In genomic region chr7:98392466-98393201, GRCm38 (mm10) we compare ENCODE assay signal across 25 mouse cellular contexts. TPM values are rescaled to one million over a fixed set of nuclear protein-coding genes. Genes with fewer than 3 reads are reported as not detected.
DNase-seq lines count a peak whose midpoint lies in the region; ATAC-seq and TF ChIP-seq lines count a peak whose summit lies in the region.
"Had no signal": no experiment of that assay in that cellular context is flagged by ENCODE, and none has a peak within 500 bp of the region (broad histone marks: within the 10 kb centered on the region; RNA-seq: fewer than 3 reads in every experiment).

No protein-coding gene starts in this region.

- no peaks in the 10 kb centered on the region for H3K27me3 ChIP-seq in spleen, adult 2 months (ENCODE audit: control insufficient read depth, insufficient read depth, low read length)
- H3K27me3 ChIP-seq: heart, embryonic 12.5 days; neural tube, embryonic 15.5 days had no signal

- intact Hi-C loops in left cerebral cortex, postnatal 36 days (cut with DNase I): no loop called here
- intact Hi-C loops in heart, postnatal 36 days (cut with DNase I): no loop called here

- 0 out of 2 replicates have a peak overlapping the region, but pooled peaks have one; percentile 49 for H3K27ac ChIP-seq in spleen, adult 2 months (ENCODE audit: insufficient read depth, low read length)
- peak overlapping the region; percentile 15; the same call in 1 of the 2 replicates for H3K27ac ChIP-seq in brown adipose tissue, adult 24 weeks (replicated peaks; ENCODE audit: low read depth, low read length)
- H3K27ac ChIP-seq: embryonic facial prominence, embryonic 10.5 days; kidney, postnatal 0 days; neural tube, embryonic 15.5 days; stomach, postnatal 0 days had no signal

- no peak overlapping the region for H3K4me3 ChIP-seq in spleen, adult 2 months (ENCODE audit: extremely low read depth, insufficient read depth, insufficient read length)
- no peak overlapping the region for H3K4me3 ChIP-seq in brown adipose tissue, adult 24 weeks (ENCODE audit: insufficient read depth, low read depth, low read length)
- H3K4me3 ChIP-seq: embryonic facial prominence, embryonic 10.5 days; heart, embryonic 12.5 days; neural tube, embryonic 15.5 days had no signal

- TF ChIP-seq CTCF in spleen, adult 2 months (IDR thresholded peaks at IDR 0.05; ENCODE audit: extremely low read depth, insufficient read depth, insufficient read length, insufficient replicate concordance): no peak

- DNase-seq in kidney, postnatal 25 days: peak; percentile 33 to 59
- DNase-seq in kidney, postnatal 14 days: no peak
- DNase-seq in spleen, adult 2 months (ENCODE audit: low read depth in 1 of 2, low spot score in 2 of 2): no peak
- no peak for DNase-seq in spleen, postnatal 10 days (ENCODE audit: low spot score in 2 of 2)
- no peak for DNase-seq in left cerebral cortex, postnatal 36 days (ENCODE audit: low spot score in 2 of 2)
- DNase-seq in heart, postnatal 36 days: no peak
- DNase-seq: B cell, adult 2 months; cerebellum, postnatal 36 days; forebrain, postnatal 0 days; gastrocnemius, postnatal 14 days; layer of hippocampus, postnatal 36 days; left cerebral cortex, postnatal 4 days; spleen, adult 18-20 months; thymus, postnatal 36 days had no signal

- no peaks in the 10 kb centered on the region for H3K36me3 ChIP-seq in spleen, adult 2 months (ENCODE audit: control insufficient read depth, insufficient read depth, low read length)
- H3K36me3 ChIP-seq: embryonic facial prominence, embryonic 10.5 days; heart, embryonic 12.5 days; neural tube, embryonic 15.5 days had no signal

- no peaks in the 10 kb centered on the region for H3K4me1 ChIP-seq in spleen, adult 2 months (ENCODE audit: control insufficient read depth, insufficient read depth, insufficient read length)
- peaks cover 7% of the 10 kb centered on the region; the same call in 1 of the 2 replicates for H3K4me1 ChIP-seq in brown adipose tissue, adult 24 weeks (ENCODE audit: control insufficient read depth, insufficient read depth, insufficient read length, low read length)

- WGBS in spleen, adult 2 months: 85% methylated on average over 8 of the region's 8 CpGs

- no peak for TF ChIP-seq POLR2A in spleen, adult 2 months (IDR thresholded peaks at IDR 0.05; ENCODE audit: low read depth, low read length)

- ATAC-seq in megakaryocyte progenitor cell, adult 5-6 weeks (replicated peaks; ENCODE audit: poor library complexity): no peak
- ATAC-seq: forebrain, postnatal 0 days had no signal

RNA-seq across cellular contexts. Expression of gene Tsku, which starts 31.5 kb away (rescaled TPM):
- polyA plus RNA-seq in spleen, adult 2 months (2012; rRNA removed): 9.4 and 12.0 TPM in 2 replicates
- polyA plus RNA-seq in brown adipose tissue, adult 24 weeks (2012; ENCODE audit: insufficient read depth, insufficient read length, missing spikeins): 25.7 and 31.5 TPM in 2 replicates
- total RNA-seq in left cerebral cortex, postnatal 36 days (2021): 1 to 10 TPM; 3.1 to 3.4 TPM
- total RNA-seq in heart, postnatal 36 days (2021): 1 to 10 TPM; 2.8 to 3.2 TPM
- 0.12 TPM in 1 of 2 replicates, not detected in the other for total RNA-seq in megakaryocyte progenitor cell, adult 5-6 weeks (2015)
- not detected in 2 replicates for total RNA-seq in megakaryocyte progenitor cell, adult 5-6 weeks (2017)
- total RNA-seq: hematopoietic stem cell, adult 5-6 weeks; megakaryocyte-erythroid progenitor cell, adult 5-6 weeks; monocyte, adult 5-6 weeks had no signal

RNA-seq across cellular contexts. Expression of gene Gucy2d, which starts 47.6 kb away (rescaled TPM):
- polyA plus RNA-seq in spleen, adult 2 months (2012; rRNA removed): not detected in 2 replicates
- polyA plus RNA-seq in brown adipose tissue, adult 24 weeks (2012; ENCODE audit: insufficient read depth, insufficient read length, missing spikeins): not detected in 2 replicates
- total RNA-seq in left cerebral cortex, postnatal 36 days (2021): under 1 TPM in 1 of 2 experiments, not detected in 1; 0.11 TPM
- under 1 TPM in 1 of 2 experiments, not detected in 1; 0.25 TPM for total RNA-seq in heart, postnatal 36 days (2021)
- total RNA-seq in megakaryocyte progenitor cell, adult 5-6 weeks (2015): not detected in 2 replicates
- total RNA-seq in megakaryocyte progenitor cell, adult 5-6 weeks (2017): not detected in 2 replicates
- total RNA-seq: adrenal gland, postnatal 4 days; forebrain, postnatal 0 days; hematopoietic stem cell, adult 5-6 weeks; layer of hippocampus, postnatal 36 days; megakaryocyte-erythroid progenitor cell, adult 5-6 weeks; monocyte, adult 5-6 weeks had no signal
- polyA plus RNA-seq: embryonic facial prominence, embryonic 10.5 days; forebrain, postnatal 0 days; heart, embryonic 12.5 days; kidney, postnatal 0 days had no signal

Comparison
In these comparisons a context has a peak if more than half of its experiments do, and no peak if none do; other contexts are left out.
1. DNase-seq: peak in kidney, postnatal 25 days (2 of 2); none in kidney, postnatal 14 days (single experiment), spleen, adult 2 months (0 of 2), spleen, postnatal 10 days (0 of 2), left cerebral cortex, postnatal 36 days (0 of 2) and heart, postnatal 36 days (0 of 2).